17 mouse cellular contexts compared by ENCODE assay signal in the genomic region with DNA sequence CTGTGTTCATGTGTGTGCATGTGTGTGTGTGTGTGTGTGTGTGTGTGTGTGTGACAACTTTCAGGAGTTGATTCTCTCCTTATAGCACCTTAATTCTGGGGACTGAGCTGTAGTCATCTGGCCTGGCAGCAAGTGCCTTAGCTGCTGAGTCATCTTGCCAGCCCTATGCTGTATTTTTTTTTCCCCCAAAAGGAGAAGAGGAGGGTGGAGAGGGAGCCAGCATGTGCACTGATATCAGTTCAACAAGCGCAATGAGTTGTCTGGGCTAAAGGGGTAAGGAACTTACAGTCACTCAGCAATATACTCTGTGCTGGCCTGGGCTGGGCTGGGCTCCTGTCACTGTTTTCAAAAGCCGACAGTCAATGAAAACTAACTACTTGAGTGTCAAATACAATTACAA. TPM values are rescaled to one million over a fixed set of nuclear protein-coding genes. Genes with fewer than 3 reads are reported as not detected.
DNase-seq lines count a peak whose midpoint lies in the region; ATAC-seq lines count a peak whose summit lies in the region.
"Had no signal": no experiment of that assay in that cellular context is flagged by ENCODE, and none has a peak within 500 bp of the region (broad histone marks: within the 10 kb centered on the region; RNA-seq: fewer than 3 reads in every experiment).

No protein-coding gene starts in this region.

- no peak overlapping the region for H3K9ac ChIP-seq in hindbrain, embryonic 13.5 days
- H3K9ac ChIP-seq: limb, embryonic 12.5 days had no signal

- H3K27ac ChIP-seq in hindbrain, embryonic 13.5 days: no peak overlapping the region
- H3K27ac ChIP-seq: limb, embryonic 12.5 days had no signal

- no peak overlapping the region for H3K4me3 ChIP-seq in hindbrain, embryonic 13.5 days
- H3K4me3 ChIP-seq: limb, embryonic 12.5 days had no signal

- no peaks in the 10 kb centered on the region for H3K27me3 ChIP-seq in hindbrain, embryonic 13.5 days
- H3K27me3 ChIP-seq: limb, embryonic 12.5 days; Patski had no signal

- peak; percentile 37 for DNase-seq in adrenal gland, adult 2 months
- no peak for DNase-seq in adrenal gland, adult 18-20 months (ENCODE audit: low spot score in 2 of 2)
- peak; percentile 6 to 18 for DNase-seq in spleen, postnatal 36 days (ENCODE audit: low spot score in 2 of 2)
- DNase-seq in spleen, postnatal 10 days (ENCODE audit: low spot score in 2 of 2): no peak
- DNase-seq in Muller cell, postnatal 12 days (ENCODE audit: inconsistent ontology term): no peak
- DNase-seq: B cell, adult 2 months; gastrocnemius, postnatal 25 days; heart, postnatal 14 days; kidney, adult 9 months; retina, postnatal 1 day had no signal

- no peaks in the 10 kb centered on the region for H3K4me1 ChIP-seq in hindbrain, embryonic 13.5 days (replicated peaks)
- H3K4me1 ChIP-seq: limb, embryonic 12.5 days had no signal

- H3K4me2 ChIP-seq in hindbrain, embryonic 13.5 days: no peak overlapping the region
- H3K4me2 ChIP-seq: limb, embryonic 12.5 days had no signal

- 91% methylated on average over 2 of the region's 2 CpGs for WGBS in hindbrain, embryonic 13.5 days

- H3K9me3 ChIP-seq in hindbrain, embryonic 13.5 days: no peaks in the 10 kb centered on the region
- H3K9me3 ChIP-seq: limb, embryonic 12.5 days had no signal

- ATAC-seq in granulocyte monocyte progenitor cell, adult 5-6 weeks (replicated peaks; ENCODE audit: poor library complexity, severe bottlenecking): peak; percentile 93
- ATAC-seq in megakaryocyte-erythroid progenitor cell, adult 5-6 weeks (replicated peaks; ENCODE audit: low FRiP score, low TSS enrichment, poor library complexity, severe bottlenecking): peak; percentile 95
- no peak for ATAC-seq in hindbrain, embryonic 13.5 days (ENCODE audit: low FRiP score)
- ATAC-seq: Patski had no signal

- no peaks in the 10 kb centered on the region for H3K36me3 ChIP-seq in hindbrain, embryonic 13.5 days
- H3K36me3 ChIP-seq: limb, embryonic 12.5 days had no signal

RNA-seq across cellular contexts. Expression of a gene that starts 16.5 kb away (rescaled TPM):
- total RNA-seq in adrenal gland, adult 2 months (2021): 100 to 1,000 TPM; 120 to 193 TPM
- polyA plus RNA-seq in adrenal gland, adult 2 months (2012; rRNA removed): 61.8 and 118 TPM in 2 replicates
- total RNA-seq in adrenal gland, adult 18-20 months (2021): 100 to 1,000 TPM; 110 to 145 TPM
- 278 and 354 TPM in 2 replicates for total RNA-seq in granulocyte monocyte progenitor cell, adult 5-6 weeks (2014; fragmentation: Nextera tagmentation)
- 150 and 165 TPM in 2 replicates for total RNA-seq in granulocyte monocyte progenitor cell, adult 5-6 weeks (2017)
- total RNA-seq in megakaryocyte-erythroid progenitor cell, adult 5-6 weeks (2014; fragmentation: Nextera tagmentation): 318 and 337 TPM in 2 replicates
- 184 and 328 TPM in 2 replicates for total RNA-seq in megakaryocyte-erythroid progenitor cell, adult 5-6 weeks (2017)
- 50.2 and 52.2 TPM in 2 replicates for polyA plus RNA-seq in hindbrain, embryonic 13.5 days (2015; fragmentation: Nextera tagmentation; extraction: Ambion mirVana)

RNA-seq across cellular contexts. Expression of a gene that starts 43.0 kb away (rescaled TPM):
- not detected for total RNA-seq in adrenal gland, adult 2 months (2021)
- not detected in 2 replicates for polyA plus RNA-seq in adrenal gland, adult 2 months (2012; rRNA removed)
- not detected for total RNA-seq in adrenal gland, adult 18-20 months (2021)
- not detected in 2 replicates for total RNA-seq in granulocyte monocyte progenitor cell, adult 5-6 weeks (2014; fragmentation: Nextera tagmentation)
- total RNA-seq in granulocyte monocyte progenitor cell, adult 5-6 weeks (2017): not detected in 2 replicates
- total RNA-seq in megakaryocyte-erythroid progenitor cell, adult 5-6 weeks (2014; fragmentation: Nextera tagmentation): not detected in 2 replicates
- total RNA-seq in megakaryocyte-erythroid progenitor cell, adult 5-6 weeks (2017): not detected in 2 replicates
- not detected in 2 replicates for polyA plus RNA-seq in hindbrain, embryonic 13.5 days (2015; fragmentation: Nextera tagmentation; extraction: Ambion mirVana)
- total RNA-seq: gastrocnemius, postnatal 25 days; heart, postnatal 14 days; layer of hippocampus, postnatal 14 days had no signal
- polyA plus RNA-seq: limb, embryonic 12.5 days; Patski; stomach, embryonic 14.5 days had no signal

RNA-seq across cellular contexts. Expression of a gene that starts 52.1 kb away (rescaled TPM):
- total RNA-seq in adrenal gland, adult 2 months (2021): 10 to 100 TPM; 16.8 to 19.4 TPM
- 4.8 and 6.5 TPM in 2 replicates for polyA plus RNA-seq in adrenal gland, adult 2 months (2012; rRNA removed)
- 10 to 100 TPM; 13.6 to 15.4 TPM for total RNA-seq in adrenal gland, adult 18-20 months (2021)
- 14.1 and 21.2 TPM in 2 replicates for total RNA-seq in granulocyte monocyte progenitor cell, adult 5-6 weeks (2014; fragmentation: Nextera tagmentation)
- 7.8 and 10.8 TPM in 2 replicates for total RNA-seq in granulocyte monocyte progenitor cell, adult 5-6 weeks (2017)
- 7.8 and 9.3 TPM in 2 replicates for total RNA-seq in megakaryocyte-erythroid progenitor cell, adult 5-6 weeks (2014; fragmentation: Nextera tagmentation)
- 5.4 and 6.1 TPM in 2 replicates for total RNA-seq in megakaryocyte-erythroid progenitor cell, adult 5-6 weeks (2017)
- 20.9 and 22.7 TPM in 2 replicates for polyA plus RNA-seq in hindbrain, embryonic 13.5 days (2015; fragmentation: Nextera tagmentation; extraction: Ambion mirVana)

Comparison
In these comparisons a context has a peak if more than half of its experiments do, and no peak if none do; other contexts are left out.
1. DNase-seq: peak in adrenal gland, adult 2 months (single experiment) and spleen, postnatal 36 days (2 of 2); none in adrenal gland, adult 18-20 months (0 of 2), spleen, postnatal 10 days (0 of 2) and Muller cell, postnatal 12 days (single experiment).